Mouse (Mus musculus) frontal cortex, postnatal 25 days (tissue): ENCODE data around the gene Zan.
"Not testable (repeated sequence)": the region's sequence is repeated elsewhere in the genome, so short reads cannot be mapped to it uniquely, and the experiment has no call there.

Experiments used
- DNase-seq, 2 experiments: peaks; one replicate each; pipeline ENCODE4 v3.0.0; 2022; ENCODE audit warnings: low spot score in 2 of 2

Gene Zan

DNA sequence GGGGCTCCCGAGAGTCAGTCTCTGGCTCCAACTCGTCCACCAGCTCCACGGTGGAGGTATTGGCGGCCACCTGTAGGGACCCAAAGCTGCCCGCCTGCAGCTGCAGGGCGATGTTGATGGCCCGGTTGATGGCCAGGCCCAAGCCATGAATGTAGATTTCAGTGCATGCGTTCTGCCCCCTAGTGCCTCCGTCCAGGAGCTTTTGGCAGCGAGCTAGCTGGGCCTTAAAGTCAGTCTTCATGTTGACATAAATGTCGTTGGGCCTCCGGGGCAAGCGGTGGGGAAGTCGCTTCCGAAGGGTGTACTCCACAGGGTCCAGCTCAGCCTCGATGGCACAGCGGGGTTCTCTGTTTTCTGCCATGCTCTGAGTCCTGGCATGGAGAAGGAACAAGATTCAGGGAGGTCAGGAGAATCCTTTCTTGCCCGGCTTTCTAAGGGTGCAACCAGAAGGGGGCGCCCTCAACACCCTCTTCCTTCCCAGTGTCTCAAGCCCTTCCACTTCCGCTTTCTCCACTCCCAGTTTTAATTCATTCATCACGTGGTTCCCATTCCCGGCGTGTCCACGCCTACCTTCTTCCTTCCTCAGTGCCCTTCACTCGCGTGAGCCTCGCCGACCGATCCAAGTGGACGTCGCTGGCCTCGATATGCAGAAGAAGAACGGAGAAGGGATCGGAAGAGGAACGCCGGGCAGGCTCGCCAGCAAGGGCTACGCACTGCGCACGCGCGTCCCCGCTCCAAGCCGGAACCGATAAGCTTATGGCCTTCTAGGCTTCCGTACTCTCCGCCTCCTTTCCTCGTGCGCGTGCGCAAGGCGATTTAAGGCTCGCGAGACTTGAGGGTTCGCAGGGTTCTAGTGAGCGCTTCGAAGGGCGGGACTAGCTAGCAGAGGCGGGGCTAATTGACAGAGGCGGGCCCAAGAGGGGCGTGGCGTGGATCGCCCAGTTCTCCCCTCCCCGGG is 25.1 kb upstream of the Zan start, which contains the start of gene Pop7:
TSS of gene Pop7 (minus strand) at position 810 of the 958 bp plus-strand sequence.
- peak; percentile 99 to 100 for DNase-seq

- no peak for DNase-seq
These were observed 23.3 kb upstream of the Zan start for GRCm38 (mm10) chr5:137500186-137500585.

DNA sequence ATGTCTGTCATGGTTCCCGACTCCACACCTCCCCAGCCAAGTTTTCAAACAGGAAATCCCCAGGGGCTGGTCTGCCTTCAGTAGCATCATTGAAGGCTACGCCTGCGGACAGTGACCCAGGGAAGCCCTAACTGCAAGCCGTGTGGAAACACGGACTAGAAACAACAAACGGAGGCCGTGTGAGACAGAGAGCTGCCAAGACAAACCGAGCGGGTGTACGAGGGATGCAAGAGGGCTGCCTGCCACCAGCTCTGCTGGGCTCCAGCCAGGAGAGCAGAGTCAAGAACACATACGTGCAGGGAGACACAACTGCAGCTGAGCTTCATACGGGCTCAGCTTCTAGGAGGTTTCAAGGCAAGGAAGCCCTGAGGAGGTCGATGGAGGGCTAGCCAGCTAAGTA is 17.0 kb upstream of the Zan start:
- no peak for DNase-seq

- DNase-seq = no peak
These were observed 14.7 kb upstream of the Zan start for GRCm38 (mm10) chr5:137491559-137491958.

- no peak for DNase-seq
These were observed 10.8 kb upstream of the Zan start for GRCm38 (mm10) chr5:137487616-137488015.

DNA sequence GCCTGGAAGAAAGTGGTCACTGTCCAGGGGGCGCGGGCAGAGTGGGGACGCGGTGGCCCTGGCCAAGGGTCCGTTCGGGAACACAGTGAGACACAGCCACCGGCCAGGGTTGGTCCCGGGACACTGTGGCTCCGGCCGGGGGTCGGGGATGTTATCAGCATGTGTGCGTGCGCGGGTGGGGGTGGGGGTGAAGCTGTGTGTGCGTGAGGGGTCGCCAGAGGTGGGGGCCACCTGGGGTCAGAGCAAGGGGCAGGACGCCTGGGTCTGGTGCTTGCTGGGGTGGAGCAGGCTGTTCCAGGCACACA is 8.9 kb upstream of the Zan start:
- no peak for DNase-seq

- DNase-seq = no peak
These were observed 8.4 kb upstream of the Zan start for GRCm38 (mm10) chr5:137485071-137485850.

DNA sequence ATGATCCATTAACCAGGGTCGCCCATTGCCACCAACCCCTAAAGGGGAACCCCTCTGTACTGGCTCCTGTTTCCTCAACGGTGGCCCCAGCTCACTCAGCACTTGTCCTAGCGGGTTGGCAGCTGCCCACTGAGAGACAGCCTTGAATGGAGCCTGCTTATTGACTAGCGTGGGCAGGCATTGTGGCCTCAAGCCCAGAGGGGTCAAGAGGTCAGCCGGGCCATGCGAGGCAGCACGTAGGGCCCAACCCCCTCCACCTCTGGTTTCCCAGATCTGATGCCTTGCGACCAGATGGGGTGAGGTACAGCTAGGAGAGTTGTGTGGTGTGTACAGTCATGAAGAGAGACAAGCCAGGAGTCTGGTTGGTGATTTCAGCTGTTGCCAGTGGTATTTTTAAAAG is 5.0 kb upstream of the Zan start:
- no peak for DNase-seq

GRCm38 (mm10) chr5:137481138-137481537 is 4.3 kb upstream of the Zan start:
- peak; percentile 62 to 80 for DNase-seq

DNA sequence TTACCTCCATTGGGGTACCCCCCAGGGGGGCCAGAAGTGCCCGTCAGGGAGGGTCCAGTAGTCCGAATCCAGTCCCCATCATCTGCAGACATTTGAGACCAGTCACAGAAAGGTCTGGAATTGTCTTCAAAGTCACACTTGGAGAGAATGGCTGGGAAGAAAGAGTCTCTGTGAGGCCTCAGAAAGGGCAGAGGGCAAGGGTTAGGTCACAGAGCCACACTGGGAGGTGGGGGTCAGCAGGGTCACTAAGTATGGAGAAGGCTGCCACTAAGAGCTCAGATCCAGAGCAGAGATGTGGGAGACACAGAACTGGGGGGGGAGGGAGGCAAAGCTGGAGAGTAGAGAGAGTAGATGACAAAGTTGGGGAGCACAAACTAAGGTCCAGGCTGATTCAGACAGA is 2.5 kb downstream of the Zan start:
- DNase-seq = no peak

GRCm38 (mm10) chr5:137472252-137472904 is 4.5 kb downstream of the Zan start:
- no peak for DNase-seq

- no peak for DNase-seq
These were observed 9.9 kb downstream of the Zan start for GRCm38 (mm10) chr5:137466946-137467345.

DNA sequence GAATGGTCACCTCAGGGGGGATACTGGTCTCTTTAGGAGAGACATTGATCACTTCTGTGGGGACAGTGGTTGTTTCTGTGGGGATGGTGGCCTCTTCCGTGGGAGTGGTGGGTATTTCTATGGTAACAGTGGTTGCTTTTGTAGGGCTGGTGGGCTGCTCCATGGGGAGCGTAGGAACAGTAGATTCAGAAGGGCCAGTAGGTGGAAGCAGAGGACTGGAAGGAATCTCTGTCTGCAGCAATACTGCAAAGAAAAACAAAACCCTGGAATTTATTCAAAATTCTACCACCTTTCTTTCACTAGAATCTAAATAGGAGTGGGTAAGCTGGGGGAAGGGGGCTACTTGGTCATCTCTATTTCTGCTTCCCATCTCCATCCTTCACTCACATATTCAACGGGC is 11.8 kb downstream of the Zan start:
- DNase-seq = no peak

GRCm38 (mm10) chr5:137455866-137456591 is 20.8 kb downstream of the Zan start:
- no peak for DNase-seq

GRCm38 (mm10) chr5:137455206-137455605 is 21.7 kb downstream of the Zan start:
- DNase-seq = no peak

GRCm38 (mm10) chr5:137445536-137445935 is 31.3 kb downstream of the Zan start:
- DNase-seq = no peak

GRCm38 (mm10) chr5:137440216-137440855 is 36.5 kb downstream of the Zan start:
- no peak for DNase-seq

GRCm38 (mm10) chr5:137433889-137434288 is 43.0 kb downstream of the Zan start:
- no peak for DNase-seq

DNA sequence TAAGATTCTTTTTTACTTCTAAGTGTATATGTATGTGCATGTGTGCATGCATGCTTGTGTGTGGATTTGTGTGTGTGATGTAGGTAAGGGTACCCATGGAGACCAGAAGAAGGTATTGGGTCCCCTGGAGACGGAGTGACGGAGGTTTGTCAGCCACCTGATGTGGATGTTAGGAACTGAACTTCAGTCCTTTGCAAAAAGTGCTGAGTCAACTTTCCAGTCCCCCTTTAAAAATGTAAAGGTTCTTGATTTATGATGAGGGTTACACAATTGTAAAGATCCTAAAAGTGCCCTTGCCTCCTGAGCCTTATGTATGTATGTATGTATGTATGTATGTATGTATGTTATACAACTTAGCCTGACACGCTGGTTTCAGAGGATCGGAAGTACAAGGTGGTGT is 46.5 kb downstream of the Zan start:
- not testable (repeated sequence) for DNase-seq

GRCm38 (mm10) chr5:137425648-137426047 is 51.2 kb downstream of the Zan start:
- no peak for DNase-seq

DNA sequence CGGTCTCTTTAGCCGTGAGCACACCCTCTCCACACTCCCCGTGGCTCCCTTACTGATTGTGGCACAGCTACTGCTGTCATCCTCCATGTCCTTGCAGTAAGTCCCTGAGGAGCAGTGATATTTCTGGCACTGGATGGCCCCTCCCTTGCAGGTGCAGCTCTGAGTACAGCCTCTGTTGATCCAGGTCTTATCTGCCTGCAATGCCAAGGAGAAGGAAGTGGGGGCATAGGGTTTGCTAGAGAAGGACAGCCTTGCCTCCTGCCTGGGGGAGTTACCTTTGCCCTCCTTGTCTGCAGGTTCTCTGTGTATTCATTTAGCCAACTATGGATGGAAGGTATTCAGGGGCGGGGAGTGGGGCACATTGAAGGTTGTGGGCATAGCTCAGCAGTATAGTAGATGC is 57.0 kb downstream of the Zan start:
- DNase-seq = no peak
